Mouse (Mus musculus) intestine, embryonic 16.5 days (tissue): ENCODE measurements at regions not wholly inside any gene's neighbourhood (a gene's known extent, or its start where the extent isn't known, plus 50 kb on each side); places are given as distances from the start of the nearest gene placed in this dataset.

ENCODE experiments used
- ATAC-seq: fragments of 200-750 bp; cut with Nextera tagmentation; 2 replicates; pipeline ENCODE4 v1.8.0; 2017; ENCODE audit warnings: moderate TSS enrichment, moderate library complexity
- H3K27ac ChIP-seq: fragments of 300-500 bp; sonication (generic); 2 replicates; pipeline ENCODE4 v1.5.1; 2014; ENCODE audit warnings: mild to moderate bottlenecking, low read length
- H3K27me3 ChIP-seq: fragments of 300-500 bp; sonication (generic); replicated peaks from 2 replicates; pipeline ENCODE4 v1.6.1; 2014; ENCODE audit warnings: low read length, control low read depth, mixed read lengths; ENCODE audit not compliant: control insufficient read depth, insufficient read depth
- H3K36me3 ChIP-seq: fragments of 300-500 bp; sonication (generic); 2 replicates; pipeline ENCODE4 v1.6.1; 2014; ENCODE audit warnings: low read length, control low read depth; ENCODE audit not compliant: control insufficient read depth, insufficient read depth
- H3K4me1 ChIP-seq: fragments of 300-500 bp; sonication (generic); 2 replicates; pipeline ENCODE4 v1.6.1; 2014; ENCODE audit warnings: low read length, control low read depth, mixed read lengths; ENCODE audit not compliant: control insufficient read depth, insufficient read depth
- H3K4me2 ChIP-seq: fragments of 300-500 bp; sonication (generic); 2 replicates; pipeline ENCODE4 v1.6.1; 2014; ENCODE audit warnings: low read depth, low read length, control low read depth
- H3K4me3 ChIP-seq: fragments of 300-500 bp; sonication (generic); 2 replicates; pipeline ENCODE4 v1.5.1; 2014; ENCODE audit warnings: mild to moderate bottlenecking, low read length
- H3K9ac ChIP-seq: fragments of 300-500 bp; sonication (generic); 2 replicates; pipeline ENCODE4 v1.6.1; 2014; ENCODE audit warnings: low read depth, low read length
- H3K9me3 ChIP-seq: fragments of 300-500 bp; sonication (generic); 2 replicates; pipeline ENCODE4 v1.6.1; 2016; ENCODE audit warnings: low read length, control low read depth; ENCODE audit not compliant: control insufficient read depth
- WGBS: fragments of 180-500 bp; shearing (Covaris S2); extraction: QIAGEN DNeasy Blood & Tissue Kit; methylation state at CpG from one replicate; pipeline ENCODE4 v1.1.7; 2014; 5-methylcytosine and 5-hydroxymethylcytosine counted together

DNA sequence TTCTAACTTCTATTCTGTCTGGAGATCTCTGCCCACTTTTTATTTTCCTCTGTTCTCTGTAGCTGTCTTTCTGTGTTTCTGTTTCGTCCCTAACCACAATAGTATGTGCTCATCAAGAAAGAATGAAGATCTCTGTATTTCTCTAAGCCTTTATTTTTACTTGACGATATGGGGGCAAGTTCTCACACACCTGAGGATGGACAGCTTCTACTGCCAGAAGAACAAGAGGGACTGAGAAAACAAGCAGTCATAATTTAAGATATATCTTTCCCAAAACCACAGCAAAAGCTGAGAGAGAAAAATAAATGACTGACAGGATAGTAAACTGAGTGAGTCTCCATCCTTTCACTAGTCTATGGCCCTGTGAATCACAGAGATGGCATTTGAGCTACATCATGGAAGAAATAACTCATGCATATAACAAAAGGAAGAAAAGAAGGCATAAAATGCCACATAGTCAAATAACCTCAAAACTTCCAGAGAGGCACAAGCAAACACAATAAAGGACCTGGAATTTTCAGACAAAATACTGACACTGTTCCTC, 3216.2 kb upstream of the Gm6569 start:
- Histone ChIP-seq H3K9me3 (no peaks in the 10 kb centered on the region), H3K27me3 (no peaks in the 10 kb centered on the region), H3K9ac (no peak overlapping the region), H3K4me3 (no peak overlapping the region), H3K4me1 (no peaks in the 10 kb centered on the region), H3K27ac (no peak overlapping the region), H3K4me2 (no peak overlapping the region), H3K36me3 (no peaks in the 10 kb centered on the region)
- 71% methylated on average over 2 of the region's 2 CpGs for WGBS
- ATAC-seq: no peak

DNA sequence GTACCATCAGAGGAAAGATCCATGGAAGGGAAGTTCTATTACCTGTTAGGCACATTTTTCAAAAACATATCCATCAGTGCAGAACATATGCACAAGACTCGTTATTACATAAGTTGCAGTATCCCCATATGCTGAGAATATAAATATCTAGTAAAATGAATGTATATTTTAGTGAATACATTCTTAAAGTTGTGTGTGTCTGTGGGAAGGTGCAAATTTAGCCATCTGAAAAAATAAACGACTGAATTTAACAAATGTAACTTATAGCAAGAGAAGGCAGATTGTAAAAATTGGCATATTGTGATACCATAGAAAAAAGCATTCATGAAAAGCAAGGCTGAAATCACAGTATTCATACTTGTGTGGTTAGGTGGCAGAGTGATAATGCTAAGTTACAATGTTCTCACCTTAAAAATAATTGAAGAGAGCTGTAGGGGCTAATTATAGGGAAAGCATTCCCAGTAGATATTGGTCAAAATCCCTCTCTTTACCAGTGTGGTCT, 3193.3 kb upstream of the Gm6569 start:
- no peak for ATAC-seq
- 79% methylated on average over 2 of the region's 2 CpGs for WGBS

DNA sequence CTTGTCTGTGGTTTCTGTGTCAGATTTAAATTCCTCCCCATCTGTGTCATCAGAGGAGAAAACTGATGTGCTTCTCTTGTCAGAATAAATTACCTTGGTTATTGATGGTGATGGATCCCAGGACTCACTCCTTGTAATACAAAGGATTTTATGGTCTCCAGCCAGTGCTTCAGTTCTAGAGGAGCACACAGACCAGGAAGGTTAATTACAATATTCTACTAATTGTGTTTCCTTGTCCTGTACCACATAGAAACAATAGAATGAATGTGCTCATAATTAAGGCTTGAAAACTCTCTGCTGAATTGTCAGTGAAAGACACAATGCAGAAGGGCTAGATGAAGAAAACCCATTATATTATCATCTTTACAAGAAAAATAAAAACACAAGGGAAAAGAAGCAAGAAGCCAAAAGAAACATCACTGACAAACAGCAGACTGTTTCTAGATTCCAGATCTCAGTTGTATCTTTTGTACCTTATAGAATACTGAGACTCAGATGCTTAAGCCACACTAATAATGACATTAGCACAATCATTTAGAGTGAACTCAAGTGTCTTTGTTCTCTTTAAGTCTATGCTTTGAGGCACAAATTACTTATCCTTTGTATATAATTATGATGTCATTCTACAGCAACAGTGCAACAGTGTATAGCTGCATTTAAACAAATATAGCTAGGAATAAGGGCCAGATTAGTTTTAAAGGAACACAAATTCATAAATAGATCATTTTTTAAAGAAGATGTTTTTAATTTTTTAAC, 3189.7 kb upstream of the Gm6569 start:
- Histone ChIP-seq H3K4me3 (no peak overlapping the region), H3K36me3 (no peaks in the 10 kb centered on the region), H3K9me3 (no peaks in the 10 kb centered on the region), H3K9ac (no peak overlapping the region), H3K4me2 (no peak overlapping the region), H3K27me3 (no peaks in the 10 kb centered on the region), H3K27ac (no peak overlapping the region), H3K4me1 (no peaks in the 10 kb centered on the region)
- no peak for ATAC-seq

More for the DNA sequence above, 3193.3 kb upstream of the Gm6569 start:
- Histone ChIP-seq H3K4me3 (no peak overlapping the region), H3K9me3 (no peaks in the 10 kb centered on the region), H3K27me3 (no peaks in the 10 kb centered on the region), H3K9ac (no peak overlapping the region), H3K4me1 (no peaks in the 10 kb centered on the region), H3K36me3 (no peaks in the 10 kb centered on the region), H3K27ac (no peak overlapping the region), H3K4me2 (no peak overlapping the region)

- no peak overlapping the region for H3K9ac ChIP-seq
- H3K27me3 ChIP-seq: no peaks in the 10 kb centered on the region
- no peaks in the 10 kb centered on the region for H3K9me3 ChIP-seq
- no peak overlapping the region for H3K4me3 ChIP-seq
- H3K4me2 ChIP-seq: no peak overlapping the region
- no peak for ATAC-seq
- no peaks in the 10 kb centered on the region for H3K36me3 ChIP-seq
- 76% methylated on average over 1 of the region's 1 CpGs for WGBS
- no peak overlapping the region for H3K27ac ChIP-seq
- no peaks in the 10 kb centered on the region for H3K4me1 ChIP-seq
Observed at GRCm38 (mm10) chr15:70675549-70675948, 3158.8 kb upstream of the Gm6569 start.

- H3K27me3 ChIP-seq: no peaks in the 10 kb centered on the region
- no peak for ATAC-seq
- no peaks in the 10 kb centered on the region for H3K4me1 ChIP-seq
- H3K4me3 ChIP-seq: no peak overlapping the region
- no peaks in the 10 kb centered on the region for H3K36me3 ChIP-seq
- WGBS: 77% methylated on average over 2 of the region's 2 CpGs
- no peak overlapping the region for H3K9ac ChIP-seq
- H3K27ac ChIP-seq: no peak overlapping the region
- no peak overlapping the region for H3K4me2 ChIP-seq
- H3K9me3 ChIP-seq: no peaks in the 10 kb centered on the region
Observed at GRCm38 (mm10) chr15:70704547-70704946, 3129.8 kb upstream of the Gm6569 start.

DNA sequence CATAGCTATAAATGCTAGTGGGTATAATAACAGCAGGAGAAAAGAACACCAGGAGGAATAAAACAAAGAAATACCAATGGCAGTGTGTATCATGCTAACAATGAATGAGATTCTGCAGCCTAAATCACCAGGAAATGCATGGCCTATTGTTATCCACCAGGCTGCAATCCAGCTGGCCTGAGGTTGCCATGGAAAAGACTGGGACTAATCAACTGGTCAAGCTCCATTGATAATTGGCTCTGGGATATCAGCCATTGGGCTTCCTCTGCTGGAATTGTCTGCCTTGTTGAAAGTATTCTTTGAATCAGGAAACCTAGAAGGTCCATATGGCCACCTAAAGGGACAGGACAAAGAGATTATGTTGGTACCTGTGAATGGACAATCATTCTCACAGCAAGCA, 3120.6 kb upstream of the Gm6569 start:
- Histone ChIP-seq H3K4me3 (no peak overlapping the region), H3K36me3 (no peaks in the 10 kb centered on the region), H3K9me3 (no peaks in the 10 kb centered on the region), H3K27ac (no peak overlapping the region), H3K4me2 (no peak overlapping the region), H3K9ac (no peak overlapping the region), H3K4me1 (no peaks in the 10 kb centered on the region), H3K27me3 (no peaks in the 10 kb centered on the region)
- ATAC-seq: no peak

DNA sequence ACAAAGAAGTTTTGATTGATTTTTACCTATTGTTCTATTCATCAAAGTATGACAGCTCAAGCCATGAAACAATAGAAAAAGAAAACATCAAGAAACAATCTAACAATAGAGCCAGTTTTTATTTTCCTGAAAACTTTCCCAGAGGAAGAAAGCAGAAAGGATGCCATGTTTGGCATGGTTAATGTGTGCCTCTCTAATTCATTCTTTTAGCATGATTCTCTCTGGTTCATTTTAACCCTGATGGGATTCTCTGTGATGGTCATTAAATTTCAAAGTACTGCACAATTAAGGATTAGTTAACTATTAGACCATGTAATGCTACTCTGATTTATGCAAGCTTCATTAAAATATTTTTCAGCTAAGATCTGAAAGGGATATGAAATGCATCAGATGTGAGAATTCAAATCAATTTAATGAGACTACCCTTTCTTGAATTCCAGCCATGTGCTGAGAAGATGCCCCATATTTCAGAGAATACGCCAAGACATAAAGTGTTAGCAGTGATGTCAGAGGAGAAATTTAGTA, 3106.9 kb upstream of the Gm6569 start:
- no peak overlapping the region for H3K27ac ChIP-seq
- 80% methylated on average over 1 of the region's 1 CpGs for WGBS
- ATAC-seq: no peak
- H3K4me1 ChIP-seq: no peaks in the 10 kb centered on the region
- no peaks in the 10 kb centered on the region for H3K9me3 ChIP-seq
- no peaks in the 10 kb centered on the region for H3K36me3 ChIP-seq
- H3K4me2 ChIP-seq: no peak overlapping the region
- no peaks in the 10 kb centered on the region for H3K27me3 ChIP-seq
- H3K9ac ChIP-seq: no peak overlapping the region
- H3K4me3 ChIP-seq: no peak overlapping the region

DNA sequence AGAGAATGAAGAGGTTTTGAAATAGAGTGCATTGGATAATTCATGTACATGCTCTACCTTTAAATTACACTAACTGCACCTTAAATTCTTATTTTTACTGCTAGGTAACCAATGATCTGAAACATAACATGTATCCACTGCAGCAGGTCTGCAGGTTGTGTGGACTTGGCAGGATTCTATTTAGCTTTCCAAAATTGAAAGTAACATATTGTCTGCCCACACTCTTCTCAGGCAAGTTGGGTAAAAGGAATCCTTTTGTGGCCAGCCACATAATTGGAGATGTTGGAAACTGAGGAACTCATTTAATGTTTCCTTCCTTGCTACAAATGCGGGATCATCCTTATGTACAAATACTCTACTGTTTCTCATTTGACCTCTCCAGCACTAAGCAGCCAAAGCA, 3106.4 kb upstream of the Gm6569 start:
- WGBS: 85% methylated on average over 1 of the region's 1 CpGs
- Histone ChIP-seq H3K9ac (no peak overlapping the region), H3K36me3 (no peaks in the 10 kb centered on the region), H3K9me3 (no peaks in the 10 kb centered on the region), H3K4me3 (no peak overlapping the region), H3K4me2 (no peak overlapping the region), H3K4me1 (no peaks in the 10 kb centered on the region), H3K27ac (no peak overlapping the region), H3K27me3 (no peaks in the 10 kb centered on the region)
- ATAC-seq: no peak

DNA sequence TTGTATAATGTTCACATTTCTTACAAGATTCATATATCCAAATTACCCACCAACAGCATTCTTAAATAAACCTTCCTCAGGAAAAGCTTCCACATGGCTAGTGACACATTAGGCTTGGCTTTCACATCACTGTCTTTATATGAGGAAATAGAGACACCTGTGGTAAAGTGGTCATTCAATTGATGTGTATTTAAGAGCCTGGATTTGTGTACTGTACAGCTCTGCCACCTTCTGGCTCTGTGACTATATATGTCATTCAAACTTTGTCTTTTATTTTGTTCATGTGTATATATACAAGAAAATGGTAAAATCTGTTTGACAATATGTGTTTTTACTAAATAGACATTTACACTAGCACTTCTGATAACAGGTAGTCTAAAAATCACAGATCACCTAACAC, 3090.1 kb upstream of the Gm6569 start:
- no peak overlapping the region for H3K4me2 ChIP-seq
- H3K4me3 ChIP-seq: no peak overlapping the region
- ATAC-seq: no peak
- no peak overlapping the region for H3K9ac ChIP-seq
- no peaks in the 10 kb centered on the region for H3K36me3 ChIP-seq
- no peaks in the 10 kb centered on the region for H3K9me3 ChIP-seq
- no peak overlapping the region for H3K27ac ChIP-seq
- H3K27me3 ChIP-seq: no peaks in the 10 kb centered on the region
- H3K4me1 ChIP-seq: no peaks in the 10 kb centered on the region
